Mouse (Mus musculus): ENCODE measurements at regions not wholly inside any gene's neighbourhood (a gene's known extent, or its start where the extent isn't known, plus 50 kb on each side); places are given as distances from the start of the nearest gene placed in this dataset.

DNA sequence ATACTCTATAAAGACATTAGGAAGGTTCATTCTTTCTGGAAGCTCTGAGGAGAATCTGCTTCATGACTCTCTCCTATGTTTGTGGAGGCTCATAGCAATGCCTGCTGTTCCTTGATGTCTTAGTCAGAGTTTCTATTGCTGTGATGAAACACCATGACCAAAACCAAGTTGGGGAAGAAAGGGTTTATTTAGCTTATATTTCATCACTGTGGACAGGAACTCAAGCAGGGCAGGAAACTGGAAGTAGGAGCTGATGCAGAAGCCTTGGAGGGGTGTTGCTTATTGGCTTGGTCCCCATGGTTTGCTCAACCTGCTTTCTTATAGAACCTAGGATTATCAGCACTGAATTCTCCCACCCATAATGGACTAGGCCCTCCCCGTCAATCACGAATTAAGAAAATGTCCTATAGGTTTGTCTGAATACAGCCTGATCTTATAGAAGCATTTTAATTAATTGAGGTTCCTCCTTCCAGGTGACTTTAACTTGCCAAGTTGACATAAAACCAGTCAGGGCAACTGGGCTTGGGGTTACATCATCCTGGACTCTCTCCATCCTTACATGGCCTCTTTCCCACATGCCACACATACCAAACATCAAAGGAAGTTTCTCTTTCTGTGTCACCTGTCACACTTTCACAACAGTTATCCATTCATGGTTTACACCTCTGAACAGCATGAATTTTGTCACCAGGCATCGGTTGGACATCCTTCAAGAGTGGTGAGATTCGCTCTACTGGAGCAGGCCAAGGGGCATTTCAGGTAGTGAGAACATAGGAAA, 85.3 kb upstream of the Serp2 start:
- DNase-seq (ENCODE audit: low spot score in 2 of 2): no peak

GRCm38 (mm10) chr14:76633170-76633569, 76.5 kb upstream of the Serp2 start:
- DNase-seq (ENCODE audit: low spot score in 2 of 2): no peak

DNA sequence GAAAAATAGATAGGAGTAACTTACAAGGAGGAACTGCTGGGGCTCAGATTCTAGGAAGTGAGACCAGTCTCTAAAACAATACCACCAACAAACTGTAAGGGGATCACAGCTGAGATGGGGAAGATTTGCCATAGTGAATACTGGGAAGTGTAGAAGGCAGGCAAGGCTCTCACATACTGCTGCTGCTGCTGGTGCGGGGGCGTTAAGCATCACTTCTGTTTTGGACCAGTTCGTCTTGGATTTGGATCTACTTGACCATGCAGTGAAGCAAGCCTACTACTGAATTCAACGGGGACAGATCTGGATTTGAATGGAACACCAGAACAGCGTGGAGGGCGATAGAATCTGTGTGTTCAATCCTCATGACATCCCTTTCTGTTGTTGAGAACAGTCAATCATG, 76.1 kb upstream of the Serp2 start:
- no peak for DNase-seq (ENCODE audit: low spot score in 2 of 2)

GRCm38 (mm10) chr14:76631740-76632139, 75.1 kb upstream of the Serp2 start:
- no peak for DNase-seq (ENCODE audit: low spot score in 2 of 2)

DNA sequence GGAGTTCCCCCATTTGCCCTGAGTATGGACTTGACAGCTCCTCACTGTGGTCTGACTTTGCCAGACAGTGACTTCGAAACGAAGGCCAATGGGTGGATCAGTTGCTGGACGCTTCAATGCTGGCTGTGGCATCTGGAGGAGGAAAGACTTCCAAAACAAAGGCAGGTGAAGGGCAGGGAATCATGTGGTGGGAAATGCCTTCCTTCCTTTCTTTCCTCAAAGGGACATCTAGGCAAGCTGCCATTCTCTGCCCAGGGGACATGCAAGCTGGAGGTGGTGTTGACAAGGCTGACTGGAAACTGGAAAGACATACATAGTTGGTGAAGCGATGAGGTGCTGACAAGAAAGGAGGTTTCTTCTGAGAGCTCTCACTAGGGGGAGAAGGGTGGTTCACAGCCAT, 74.5 kb upstream of the Serp2 start:
- no peak for DNase-seq (ENCODE audit: low spot score in 2 of 2)

- no peak for DNase-seq (ENCODE audit: low spot score in 2 of 2)
Observed at GRCm38 (mm10) chr14:76629913-76630478, 73.3 kb upstream of the Serp2 start.

DNA sequence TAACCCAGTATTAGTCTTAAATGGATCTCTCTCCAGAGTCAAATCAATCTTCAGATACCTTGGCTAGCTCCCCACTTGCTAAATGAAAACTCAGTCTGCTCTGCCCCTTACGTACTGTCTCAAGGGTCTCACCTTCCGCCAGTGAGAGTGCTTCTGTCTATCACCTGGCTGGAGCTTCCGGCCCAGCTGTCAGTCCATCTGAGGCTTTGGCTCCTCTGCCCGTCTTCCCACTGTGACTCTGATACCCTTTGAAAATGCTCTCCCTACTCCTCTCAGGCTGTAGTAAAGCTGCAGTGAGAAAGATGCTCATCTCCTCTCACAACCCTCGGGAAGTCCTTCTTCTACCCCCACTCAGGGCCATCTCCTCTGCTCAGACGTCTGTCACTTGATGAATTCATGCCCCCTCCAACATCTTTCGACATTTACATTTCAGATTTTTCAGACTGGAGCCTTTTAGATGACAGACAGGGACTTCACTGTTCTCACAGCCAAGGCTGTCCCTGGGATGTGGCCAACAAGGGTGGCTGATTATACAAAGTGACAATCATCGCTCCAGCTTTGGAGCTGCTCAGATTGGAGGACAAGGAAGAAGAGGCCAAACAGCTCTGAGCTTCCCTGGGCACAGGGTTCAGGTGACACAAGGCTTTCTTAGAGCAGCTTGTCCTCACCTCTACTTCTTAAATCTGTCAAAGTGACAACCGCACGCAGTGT, 71.6 kb upstream of the Serp2 start:
- DNase-seq (ENCODE audit: low spot score in 2 of 2): no peak

DNA sequence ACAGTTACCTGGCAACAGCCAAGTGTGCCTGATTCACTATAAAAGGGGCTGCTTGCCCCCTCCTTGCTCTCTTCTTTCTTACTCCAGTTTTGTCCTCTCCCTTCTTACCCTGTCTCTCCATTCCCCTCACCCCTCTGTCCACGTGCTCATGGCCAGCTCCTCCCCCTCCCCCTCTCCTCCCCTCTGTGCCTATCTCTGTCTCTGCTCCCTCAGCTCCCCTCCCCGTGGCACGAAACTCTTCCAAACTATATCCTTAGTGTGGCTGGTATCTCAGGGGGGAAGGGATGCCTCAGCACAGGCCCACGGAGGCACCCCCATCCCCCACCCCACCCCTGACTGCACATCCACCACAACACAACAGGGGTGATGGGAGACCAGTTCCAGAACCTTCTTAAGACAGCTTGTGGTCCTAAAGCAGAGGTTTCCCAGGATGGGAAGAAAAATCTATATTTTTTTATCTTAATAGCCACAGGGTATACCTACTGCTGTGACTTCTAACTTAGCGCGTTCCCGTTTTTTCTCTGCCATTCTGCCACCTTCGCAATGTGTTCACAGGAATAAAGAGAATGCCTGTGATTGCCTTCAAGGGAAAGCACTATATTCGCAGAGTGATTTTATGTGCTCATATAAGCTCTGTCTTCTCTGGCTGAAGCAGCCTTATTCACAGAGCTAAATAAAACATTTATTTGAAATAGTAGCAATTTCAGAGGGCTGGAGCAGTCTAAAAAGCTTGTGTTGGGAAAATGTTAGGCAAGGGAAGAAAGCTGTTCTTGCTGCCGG, 69.1 kb upstream of the Serp2 start:
- DNase-seq (ENCODE audit: low spot score in 2 of 2): no peak

DNA sequence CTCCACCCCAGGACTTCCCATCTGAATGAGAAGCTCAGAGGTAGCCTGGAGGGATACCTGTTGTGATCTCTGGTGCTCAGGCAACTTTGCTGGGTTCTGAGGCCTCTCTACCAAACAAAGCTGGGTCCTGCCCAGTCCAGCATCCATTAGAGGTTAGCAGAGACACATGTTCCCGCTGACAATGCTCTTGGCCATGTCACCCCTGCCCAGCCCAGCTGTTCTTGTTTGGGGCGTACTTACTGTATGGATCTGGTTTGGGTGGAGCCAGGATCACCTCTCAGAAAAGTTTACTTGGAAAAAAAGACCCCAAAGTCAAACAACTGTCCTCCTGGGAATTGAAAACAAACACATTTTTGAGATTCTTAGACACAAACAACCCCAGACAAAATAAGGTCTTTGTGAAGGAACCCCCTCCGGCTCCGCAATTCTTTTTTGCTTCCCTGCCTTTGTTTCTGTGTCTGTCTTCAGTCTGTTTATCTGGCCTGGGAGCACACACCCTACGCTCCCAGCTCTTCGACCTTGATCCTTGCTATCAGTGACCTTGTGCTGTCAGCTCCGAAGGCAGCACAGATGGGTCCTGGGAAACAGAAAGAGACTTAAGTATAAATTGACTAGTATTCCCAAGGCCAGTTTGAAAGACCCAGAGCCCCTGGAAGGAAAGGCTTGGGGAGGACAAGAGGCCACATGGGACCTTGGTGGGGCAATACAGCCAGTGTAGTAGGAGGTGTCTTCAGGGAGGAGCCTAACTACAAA, 68.1 kb upstream of the Serp2 start:
- DNase-seq (ENCODE audit: low spot score in 2 of 2): no peak

DNA sequence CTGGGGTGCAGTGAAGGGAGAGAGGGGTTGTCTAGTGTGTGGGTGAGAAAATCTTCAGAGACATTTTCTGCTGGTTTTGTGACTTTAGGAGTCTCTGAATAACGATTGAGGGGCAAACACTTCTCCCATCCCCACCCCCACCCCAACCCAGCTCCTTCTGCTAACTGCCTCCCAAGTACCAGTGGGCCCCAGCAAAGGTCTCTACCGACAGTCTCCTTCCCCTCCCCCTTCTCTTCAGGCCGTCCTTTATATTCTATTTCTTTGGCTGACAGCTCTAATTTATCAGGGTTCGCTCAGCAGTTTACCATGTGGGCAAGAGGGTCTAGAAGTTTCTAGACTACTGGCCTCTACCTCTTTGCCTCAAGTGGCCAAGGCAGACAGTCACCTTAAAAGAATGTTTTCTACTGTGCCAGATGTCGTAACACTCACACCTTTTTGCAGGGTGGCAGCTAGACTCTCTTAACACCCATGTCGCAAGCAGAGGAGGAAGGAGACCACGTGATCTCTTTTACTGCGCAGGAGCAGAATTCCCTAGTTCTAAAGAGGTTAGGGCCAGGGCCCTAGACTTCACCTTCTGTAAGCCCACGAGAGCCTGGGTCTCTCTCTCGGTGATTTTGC, 66.8 kb upstream of the Serp2 start:
- no peak for DNase-seq (ENCODE audit: low spot score in 2 of 2)

- DNase-seq (ENCODE audit: low spot score in 2 of 2): no peak
Observed at GRCm38 (mm10) chr14:76622634-76623291, 66.1 kb upstream of the Serp2 start.

DNA sequence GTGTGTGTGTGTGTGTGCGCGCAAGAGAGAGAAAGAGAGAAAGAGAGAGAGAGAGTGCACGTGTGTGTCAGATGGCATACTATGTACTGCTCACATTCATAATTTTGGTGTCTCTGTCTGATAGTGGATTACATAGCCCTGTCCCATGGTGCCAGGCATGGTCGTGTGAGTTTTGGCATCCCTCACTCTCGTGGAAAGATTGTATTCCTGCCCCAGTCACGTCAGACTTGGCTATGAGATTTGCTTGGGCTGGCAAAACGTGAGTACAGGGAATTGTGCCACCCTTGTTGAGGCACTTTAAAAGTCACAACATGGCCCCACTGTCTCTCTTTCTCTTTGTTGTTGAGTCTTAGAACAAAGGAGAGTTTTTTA, 62.3 kb upstream of the Serp2 start:
- DNase-seq (ENCODE audit: low spot score in 2 of 2): no peak

GRCm38 (mm10) chr14:76618331-76619037, 61.8 kb upstream of the Serp2 start:
- DNase-seq (ENCODE audit: low spot score in 2 of 2): no peak

DNA sequence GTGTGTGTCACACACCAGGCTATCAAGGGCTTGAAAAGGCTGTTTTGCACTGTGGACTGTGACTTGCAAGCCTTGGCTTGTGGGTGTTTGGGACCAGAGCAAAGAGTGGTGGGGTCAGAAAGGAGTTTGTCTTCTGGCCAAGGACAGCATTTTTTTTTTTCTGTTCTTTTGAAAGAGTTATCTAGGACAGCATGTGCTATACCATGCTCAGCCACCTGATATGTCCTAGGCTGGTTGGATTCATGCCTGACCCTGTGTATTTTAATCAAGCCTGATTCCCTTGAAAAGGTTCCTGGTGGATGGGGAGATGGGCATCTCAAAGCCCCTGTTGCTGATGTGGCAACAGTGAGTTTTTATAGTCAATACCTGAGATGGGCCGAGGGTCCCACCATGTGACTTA, 61.2 kb upstream of the Serp2 start:
- no peak for DNase-seq (ENCODE audit: low spot score in 2 of 2)

DNA sequence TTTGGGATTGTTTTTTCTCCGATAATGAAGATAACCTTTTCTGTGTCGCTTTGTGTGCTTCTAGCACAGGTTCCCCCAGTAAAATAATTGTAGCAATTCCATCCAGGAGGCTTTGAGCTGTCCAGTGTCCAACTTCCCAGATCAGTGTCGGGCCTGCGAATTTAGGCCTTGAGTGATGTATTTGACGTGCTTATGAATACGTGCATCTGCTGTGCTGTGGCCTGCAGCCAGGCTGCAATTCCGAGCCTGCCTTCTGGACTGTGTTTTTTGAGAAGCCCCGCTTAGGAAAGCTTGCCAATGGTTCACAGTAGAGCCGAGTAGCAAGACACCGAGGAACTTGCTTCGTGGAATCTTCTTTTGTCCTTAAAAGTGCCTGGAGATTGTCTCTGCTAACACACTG, 60.8 kb upstream of the Serp2 start:
- DNase-seq (ENCODE audit: low spot score in 2 of 2): no peak

DNA sequence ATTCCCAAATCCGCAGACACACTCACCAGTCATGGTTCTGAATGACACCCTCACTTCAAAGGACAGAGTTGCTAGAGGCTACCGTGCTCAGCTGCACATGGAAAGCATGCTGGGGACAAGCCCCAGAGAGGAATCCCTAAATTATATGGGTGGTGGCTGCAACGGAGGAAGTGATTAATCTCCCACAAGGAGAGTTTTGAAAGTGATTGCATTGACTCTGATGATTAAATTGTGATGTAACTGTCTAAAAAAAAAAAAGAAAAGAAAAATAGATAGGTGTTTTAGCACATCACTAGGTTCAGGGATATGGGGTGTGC, 59.6 kb upstream of the Serp2 start:
- DNase-seq (ENCODE audit: low spot score in 2 of 2): no peak

GRCm38 (mm10) chr14:76615603-76616366, 59.1 kb upstream of the Serp2 start:
- no peak for DNase-seq (ENCODE audit: low spot score in 2 of 2)

GRCm38 (mm10) chr14:76615182-76615581, 58.5 kb upstream of the Serp2 start:
- DNase-seq (ENCODE audit: low spot score in 2 of 2): no peak

GRCm38 (mm10) chr14:76614682-76615081, 58.0 kb upstream of the Serp2 start:
- no peak for DNase-seq (ENCODE audit: low spot score in 2 of 2)
